Mouse (Mus musculus): ENCODE data around the gene Olfr521.
"Not testable (repeated sequence)": the region's sequence is repeated elsewhere in the genome, so short reads cannot be mapped to it uniquely, and the experiment has no call there.

Olfr521 gene

GRCm38 (mm10) chr7:99763207-99763606 is at the start of gene Olfr521:
Gene Olfr521 (plus strand): TSS chr7:99763507.
- DNase-seq (ENCODE audit: low spot score in 2 of 2): no peak

- DNase-seq (ENCODE audit: low spot score in 2 of 2): no peak
Measured at GRCm38 (mm10) chr7:99716536-99716935, 46.8 kb upstream of the Olfr521 start.

DNA sequence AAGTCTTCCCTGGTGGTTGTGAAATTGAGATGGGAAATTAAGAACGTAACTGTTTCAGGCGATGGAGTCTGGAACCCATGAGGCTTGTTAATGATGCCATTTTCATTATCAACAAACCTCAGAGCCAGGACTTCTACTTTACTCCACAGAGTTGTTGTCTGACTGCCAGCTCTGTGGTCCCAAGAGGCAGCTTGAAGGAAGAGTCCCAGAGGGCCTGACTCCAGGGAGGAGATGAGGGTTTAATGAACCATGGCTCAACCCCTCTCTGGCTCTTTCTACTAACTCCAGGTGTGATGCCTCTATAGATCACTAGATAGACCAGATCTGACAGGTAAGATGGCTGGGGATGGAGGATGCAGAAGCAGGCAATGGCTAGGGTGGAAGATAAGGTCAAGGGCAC is 33.3 kb upstream of the Olfr521 start, which contains the start of gene Olfr520:
Olfr520 (plus strand) TSS at position 301 of the 400 bp plus-strand sequence.
- DNase-seq (ENCODE audit: low spot score in 2 of 2): no peak

DNA sequence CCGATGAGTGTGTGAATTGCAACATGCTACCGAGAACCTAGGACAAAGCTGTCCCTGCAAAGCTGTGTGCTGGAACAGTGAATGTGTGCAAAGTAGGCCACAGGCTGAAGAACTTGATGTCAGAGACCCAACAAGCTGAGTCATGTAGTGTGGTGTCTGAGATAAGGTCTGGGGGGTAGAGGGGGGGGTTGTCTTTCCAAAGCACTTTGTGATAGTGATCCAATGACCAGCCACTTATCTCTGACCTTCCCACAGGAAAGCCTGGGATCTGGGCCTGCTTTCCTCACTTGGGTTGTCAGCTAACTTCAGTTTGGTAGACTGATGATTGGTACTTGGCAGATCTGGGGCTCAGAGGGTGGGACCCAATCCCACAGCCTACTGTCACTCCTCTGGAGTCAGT is 28.7 kb upstream of the Olfr521 start:
- DNase-seq (ENCODE audit: low spot score in 2 of 2): no peak

GRCm38 (mm10) chr7:99735491-99735890 is 27.8 kb upstream of the Olfr521 start:
- not testable (repeated sequence) for DNase-seq (ENCODE audit: low spot score in 2 of 2)

- no peak for DNase-seq (ENCODE audit: low spot score in 2 of 2)
Measured at GRCm38 (mm10) chr7:99739276-99739675, 24.0 kb upstream of the Olfr521 start.

DNA sequence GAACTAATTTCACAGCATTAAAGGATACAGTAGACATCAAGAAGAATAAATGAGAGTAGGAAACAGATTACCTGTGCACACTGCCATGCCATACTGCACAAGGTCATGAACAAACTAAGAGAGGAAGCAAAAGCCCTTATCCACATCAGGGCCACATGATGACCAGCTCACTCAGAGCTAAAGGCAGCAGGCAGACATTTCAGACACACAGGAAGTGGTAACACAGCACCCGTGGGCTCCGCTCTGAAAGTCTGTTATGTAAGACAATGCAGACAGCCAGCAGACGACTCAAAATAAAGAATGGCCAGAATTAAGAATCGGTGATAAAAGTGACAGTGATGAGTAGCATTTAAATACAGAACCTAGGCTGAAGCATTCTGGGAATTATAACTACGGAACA is 18.1 kb downstream of the Olfr521 start:
- DNase-seq (ENCODE audit: low spot score in 2 of 2): no peak

DNA sequence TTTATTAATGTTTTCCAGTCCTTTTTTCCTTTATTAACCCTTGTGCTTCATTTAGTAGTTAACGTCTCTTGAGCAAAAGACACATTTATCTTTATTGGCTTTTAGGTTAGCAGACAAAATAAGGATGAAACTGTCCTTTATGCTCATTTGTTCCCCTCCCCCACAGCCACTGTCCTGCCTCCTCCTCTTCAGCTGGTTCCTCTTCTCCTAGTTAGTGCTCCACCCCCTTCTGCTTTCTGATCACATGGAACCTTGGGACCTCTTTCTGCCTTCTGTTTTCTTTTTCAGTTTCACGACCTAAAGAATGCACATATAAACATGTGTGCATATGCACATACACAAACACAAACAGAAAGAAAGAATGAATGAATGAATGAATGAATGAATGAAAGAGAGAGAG is 18.6 kb downstream of the Olfr521 start:
- no peak for DNase-seq (ENCODE audit: low spot score in 2 of 2)

DNA sequence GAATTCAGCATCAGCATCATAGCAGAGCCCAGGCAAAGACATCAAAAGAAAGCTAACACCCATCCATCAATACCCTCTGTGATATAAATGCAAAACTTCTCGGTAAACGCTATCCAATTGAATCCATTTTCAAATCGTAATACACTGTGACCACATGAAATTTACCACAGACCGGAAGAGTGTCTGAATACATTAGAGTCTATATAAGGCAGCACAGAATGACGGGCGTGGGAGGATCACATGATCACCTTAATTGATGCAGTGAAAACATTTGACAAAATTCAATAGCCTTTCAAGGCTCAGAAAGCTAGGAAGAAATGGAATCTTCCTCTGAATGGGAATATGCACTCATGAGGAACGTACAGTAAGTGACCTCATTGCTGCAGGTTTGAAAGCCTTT is 20.1 kb downstream of the Olfr521 start:
- DNase-seq (ENCODE audit: low spot score in 2 of 2): no peak

GRCm38 (mm10) chr7:99785553-99785952 is 22.2 kb downstream of the Olfr521 start:
- DNase-seq (ENCODE audit: low spot score in 2 of 2): no peak

GRCm38 (mm10) chr7:99786774-99787173 is 23.5 kb downstream of the Olfr521 start:
- DNase-seq (ENCODE audit: low spot score in 2 of 2): no peak

DNA sequence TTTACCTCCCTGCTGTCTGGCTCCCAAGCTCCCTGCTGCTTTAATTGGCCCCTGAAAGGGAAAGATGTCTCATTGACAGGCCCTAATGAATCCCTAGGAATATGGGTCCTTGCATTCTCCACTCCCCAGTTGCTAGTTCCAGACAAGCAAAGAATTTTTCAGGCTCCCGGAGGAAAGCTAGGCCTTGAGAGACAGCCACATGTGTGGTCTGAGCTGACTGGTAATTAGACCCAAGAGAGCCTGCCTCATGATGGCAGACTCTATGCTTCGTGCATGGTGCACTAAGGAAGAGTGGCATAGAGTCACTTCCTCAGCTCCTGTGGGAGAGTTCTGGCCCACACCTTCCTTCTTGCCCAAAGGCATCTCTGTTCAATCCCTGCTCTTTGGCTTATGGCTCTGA is 24.6 kb downstream of the Olfr521 start:
- DNase-seq (ENCODE audit: low spot score in 2 of 2): no peak

- no peak for DNase-seq (ENCODE audit: low spot score in 2 of 2)
Measured at GRCm38 (mm10) chr7:99788563-99788962, 25.3 kb downstream of the Olfr521 start.

DNA sequence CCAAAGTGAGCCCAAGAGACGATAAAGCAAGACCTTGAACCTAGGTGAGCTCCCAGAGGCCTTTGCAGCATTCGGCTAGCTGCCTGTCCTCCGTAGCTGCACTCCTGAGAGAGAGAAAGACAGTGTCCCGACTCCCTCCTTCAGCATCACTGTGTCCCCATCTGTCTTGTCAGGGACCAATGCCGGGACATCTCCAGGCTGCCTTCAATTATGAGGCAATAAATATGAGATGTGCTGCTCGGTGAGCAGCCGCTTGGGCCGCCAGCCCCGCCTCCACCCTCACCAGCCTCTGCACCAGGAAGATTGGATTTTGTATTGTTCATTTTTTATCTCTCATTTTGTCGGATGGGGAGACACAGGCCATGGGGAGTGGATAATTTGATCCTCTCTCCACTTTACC is 27.5 kb downstream of the Olfr521 start:
- no peak for DNase-seq (ENCODE audit: low spot score in 2 of 2)

GRCm38 (mm10) chr7:99794096-99794495 is 30.8 kb downstream of the Olfr521 start:
- no peak for DNase-seq (ENCODE audit: low spot score in 2 of 2)

DNA sequence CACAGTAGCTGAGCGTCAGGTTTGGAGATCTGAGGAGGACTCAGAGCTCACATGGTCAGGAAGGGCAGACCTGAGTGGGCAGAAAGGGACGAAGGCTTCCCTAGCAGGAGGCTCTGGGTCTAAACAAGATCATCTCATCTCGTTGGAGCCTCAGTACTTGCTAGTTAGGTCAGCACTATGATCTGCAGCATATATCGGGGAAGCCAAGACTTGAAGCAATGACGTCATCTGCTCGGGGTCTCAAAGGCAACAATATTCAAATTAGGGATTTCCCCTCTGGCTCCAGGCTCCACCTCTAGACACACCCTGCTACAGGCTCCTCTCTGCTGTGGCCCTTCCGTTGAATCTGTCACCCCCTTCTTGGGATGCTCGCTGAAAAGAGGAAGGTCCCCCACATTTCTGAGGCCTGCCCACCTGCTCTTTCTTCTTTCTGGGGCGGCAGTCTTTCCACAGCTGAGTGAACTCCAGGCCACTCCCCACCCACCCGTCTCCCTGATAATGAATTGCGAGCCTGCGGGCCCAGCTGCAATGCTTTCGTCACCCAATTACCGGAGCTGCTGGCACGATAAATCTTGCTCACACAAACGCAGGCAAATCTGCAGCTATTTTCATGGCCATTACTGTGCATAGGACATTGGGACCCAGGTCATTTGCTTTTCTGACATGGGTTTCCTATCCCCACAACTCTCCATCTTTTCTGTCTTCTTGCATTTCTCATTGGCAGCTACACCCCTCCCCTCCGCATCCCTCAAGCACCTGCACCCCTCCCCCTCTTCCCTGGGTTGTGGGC is 32.1 kb downstream of the Olfr521 start:
- no peak for DNase-seq (ENCODE audit: low spot score in 2 of 2)

DNA sequence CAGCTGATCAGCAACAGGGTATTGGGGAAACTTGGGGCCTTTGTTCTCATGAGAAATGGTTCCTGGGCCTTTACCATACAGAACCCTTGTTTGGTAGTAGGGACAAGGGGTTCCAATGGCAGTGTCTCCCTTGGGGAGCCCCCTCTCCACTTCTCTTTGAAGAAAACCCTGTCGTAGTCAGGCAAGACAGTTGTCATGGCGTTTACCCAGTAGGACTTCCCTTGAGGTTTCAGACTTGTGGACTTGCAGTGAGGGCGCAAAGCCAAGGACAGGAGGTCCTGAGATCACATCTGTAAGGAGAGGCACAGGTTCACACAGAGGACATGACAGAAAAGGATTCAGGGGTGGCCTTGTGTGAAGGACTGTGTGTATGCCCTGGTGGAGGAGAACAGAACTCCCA is 33.2 kb downstream of the Olfr521 start:
- no peak for DNase-seq (ENCODE audit: low spot score in 2 of 2)

DNA sequence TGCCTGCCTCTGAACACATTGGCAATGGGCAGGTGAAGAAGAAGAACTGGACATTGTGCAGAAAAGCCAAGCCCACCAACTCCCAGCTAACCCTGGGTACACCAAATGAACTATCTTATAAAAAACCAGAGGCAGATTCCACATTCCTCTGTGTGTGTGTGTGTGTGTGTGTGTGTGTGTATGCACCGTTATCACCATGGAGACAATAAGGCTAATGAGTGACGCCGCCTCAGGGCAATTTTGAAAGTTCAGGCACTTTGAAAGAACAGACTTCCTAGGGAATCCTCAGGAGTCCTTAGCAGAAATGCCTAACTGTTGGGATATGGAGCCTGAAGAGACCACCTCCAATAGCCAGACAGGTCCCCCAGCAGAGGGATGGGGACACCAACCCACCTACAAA is 34.0 kb downstream of the Olfr521 start:
- no peak for DNase-seq (ENCODE audit: low spot score in 2 of 2)

DNA sequence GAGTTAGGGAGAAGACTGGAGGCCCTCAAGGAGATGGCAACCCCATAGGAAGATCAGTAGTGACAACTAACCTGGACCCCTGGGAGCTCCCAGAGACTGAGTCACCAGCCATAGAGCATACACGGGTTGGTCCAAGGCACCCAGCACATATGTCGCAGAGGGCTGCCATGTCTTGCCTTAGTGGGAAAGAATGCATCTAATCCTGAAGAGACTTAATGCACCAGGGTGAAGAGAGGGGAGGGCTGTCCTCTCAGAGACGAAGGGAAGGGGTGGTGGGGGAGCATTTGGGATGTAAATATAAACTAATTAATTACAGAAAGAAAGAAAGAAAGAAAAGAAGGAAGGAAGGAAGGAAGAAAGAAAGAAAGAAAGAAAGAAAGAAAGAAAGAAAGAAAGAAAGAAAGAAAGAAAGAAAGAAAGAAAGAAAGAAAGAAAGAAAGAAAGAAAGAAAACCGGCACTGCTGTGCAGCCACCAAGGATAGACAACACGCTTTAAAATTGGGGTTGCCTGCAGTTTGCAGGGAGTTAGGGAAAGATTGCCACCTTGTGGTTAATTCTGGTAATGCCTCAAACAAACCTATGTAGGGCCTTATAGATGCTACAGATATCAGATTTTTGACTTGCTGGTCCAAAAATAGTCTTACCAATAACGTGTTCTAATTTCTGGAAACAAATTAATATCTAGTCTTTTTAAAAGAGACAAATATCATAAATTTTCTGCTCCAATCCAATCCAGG is 34.8 kb downstream of the Olfr521 start:
- peak in 1 of 2 experiments; percentile 24 for DNase-seq (ENCODE audit: low spot score in 2 of 2)

DNA sequence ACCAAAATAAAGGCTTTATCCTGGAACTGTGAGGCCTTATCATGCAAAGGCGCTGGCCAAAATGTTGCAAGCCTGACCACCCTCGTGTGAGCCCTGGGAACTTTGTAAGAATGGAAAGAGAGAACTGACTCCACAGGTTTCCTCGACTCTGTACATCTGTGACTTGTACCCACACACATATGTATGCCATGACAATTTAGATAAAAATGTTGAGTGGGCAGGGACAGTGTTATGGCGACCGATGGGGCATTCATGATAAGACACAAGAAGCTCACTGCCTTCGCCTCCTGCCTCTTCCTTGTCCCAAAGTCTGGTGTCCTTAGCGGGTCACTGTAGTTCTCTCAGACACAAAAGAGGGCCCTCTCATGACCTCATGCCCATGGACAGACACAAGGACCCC is 35.8 kb downstream of the Olfr521 start:
- DNase-seq (ENCODE audit: low spot score in 2 of 2): no peak

- no peak for DNase-seq (ENCODE audit: low spot score in 2 of 2)
Measured at GRCm38 (mm10) chr7:99803535-99803934, 40.2 kb downstream of the Olfr521 start.

GRCm38 (mm10) chr7:99804033-99804432 is 40.7 kb downstream of the Olfr521 start:
- not testable (repeated sequence) for DNase-seq (ENCODE audit: low spot score in 2 of 2)

DNA sequence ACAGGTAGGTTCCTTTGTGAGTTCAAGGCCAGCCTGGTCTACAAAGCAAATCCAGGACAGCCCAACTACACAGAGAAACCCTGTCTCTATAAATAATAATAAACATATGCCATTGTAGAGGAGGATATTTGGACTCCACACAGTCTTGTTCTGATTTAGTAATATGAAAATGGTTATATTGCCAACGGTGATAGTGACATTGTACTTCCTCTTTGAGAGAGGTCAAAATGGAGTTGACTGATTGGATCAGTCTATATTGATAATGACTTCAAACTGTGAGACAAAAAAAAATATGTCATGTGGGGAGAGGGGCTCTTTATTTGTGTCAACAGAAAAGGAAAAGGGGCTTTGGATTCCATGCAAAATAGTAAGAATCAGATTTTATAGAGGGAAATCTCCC is 42.0 kb downstream of the Olfr521 start:
- no peak for DNase-seq (ENCODE audit: low spot score in 2 of 2)

All from urinary bladder, adult 18-20 months (tissue).